Mouse (Mus musculus) stomach, postnatal 0 days (tissue): ENCODE results near the gene Rsrp1. TPM values are rescaled to one million over a fixed set of nuclear protein-coding genes. Genes with fewer than 3 reads are reported as not detected.
"Not testable (repeated sequence)": the region's sequence is repeated elsewhere in the genome, so short reads cannot be mapped to it uniquely, and the experiment has no call there.

Experiments
- ATAC-seq: fragments of 200-750 bp; cut with Nextera tagmentation; 2 replicates; pipeline ENCODE4 v1.8.0; 2017; ENCODE audit not compliant: low FRiP score, low TSS enrichment
- DNase-seq: peaks from one replicate; pipeline ENCODE4 v3.0.0-alpha.2; 2016; ENCODE audit warnings: low spot score
- H3K27ac ChIP-seq: fragments of 300-500 bp; sonication (generic); replicated peaks from 2 replicates; pipeline ENCODE4 v1.5.1; 2014; ENCODE audit warnings: mild to moderate bottlenecking, control low read depth
- H3K27me3 ChIP-seq: fragments of 300-500 bp; sonication (generic); 2 replicates; pipeline ENCODE4 v1.6.1; 2014; ENCODE audit warnings: low read length; ENCODE audit not compliant: control insufficient read depth, insufficient read depth
- H3K36me3 ChIP-seq: fragments of 300-500 bp; sonication (generic); 2 replicates; pipeline ENCODE4 v1.6.1; 2014; ENCODE audit warnings: low read length, mixed read lengths; ENCODE audit not compliant: control insufficient read depth, insufficient read depth
- H3K4me1 ChIP-seq: fragments of 300-500 bp; sonication (generic); replicated peaks from 2 replicates; pipeline ENCODE4 v1.6.1; 2014; ENCODE audit warnings: antibody characterized with exemption; ENCODE audit not compliant: control insufficient read depth, insufficient read depth
- H3K4me2 ChIP-seq: fragments of 300-500 bp; sonication (generic); replicated peaks from 2 replicates; pipeline ENCODE4 v1.6.1; 2014; ENCODE audit warnings: low read depth, mild to moderate bottlenecking, control low read depth, moderate library complexity
- H3K4me3 ChIP-seq: fragments of 300-500 bp; sonication (generic); 2 replicates; pipeline ENCODE4 v1.5.1; 2014; ENCODE audit warnings: low read depth, low read length, control low read depth
- H3K9ac ChIP-seq: fragments of 300-500 bp; sonication (generic); 2 replicates; pipeline ENCODE4 v1.6.1; 2014; ENCODE audit warnings: mild to moderate bottlenecking, low read length, control low read depth, mixed read lengths
- H3K9me3 ChIP-seq: fragments of 300-500 bp; sonication (generic); 2 replicates; pipeline ENCODE4 v1.6.1; 2016; ENCODE audit warnings: low read length; ENCODE audit not compliant: control insufficient read depth
- CTCF ChIP-seq: IDR thresholded peaks from 2 replicates; pipeline ENCODE4 v1.5.1; 2016; ENCODE audit warnings: antibody characterized with exemption, low read depth, mild to moderate bottlenecking, moderate library complexity
- EP300 ChIP-seq: optimal IDR thresholded peaks from 2 replicates; pipeline ENCODE3; 2016; ENCODE audit warnings: antibody characterized with exemption
- WGBS: fragments of 180-500 bp; shearing (Covaris S2); extraction: QIAGEN DNeasy Blood & Tissue Kit; methylation state at CpG from one replicate; pipeline ENCODE4 v1.1.7; 2014; 5-methylcytosine and 5-hydroxymethylcytosine counted together
- polyA plus RNA-seq: library from polyadenylated mRNA; unstranded; fragments of >200 nt; fragmentation: Nextera tagmentation; extraction: Ambion mirVana; gene quantifications from 2 replicates; pipeline ENCODE4 v1.2.1, GENCODE M21; 2015

The Rsrp1 gene
- polyA plus RNA-seq, 1 experiment from 2014 or later, result 283 TPM

DNA sequence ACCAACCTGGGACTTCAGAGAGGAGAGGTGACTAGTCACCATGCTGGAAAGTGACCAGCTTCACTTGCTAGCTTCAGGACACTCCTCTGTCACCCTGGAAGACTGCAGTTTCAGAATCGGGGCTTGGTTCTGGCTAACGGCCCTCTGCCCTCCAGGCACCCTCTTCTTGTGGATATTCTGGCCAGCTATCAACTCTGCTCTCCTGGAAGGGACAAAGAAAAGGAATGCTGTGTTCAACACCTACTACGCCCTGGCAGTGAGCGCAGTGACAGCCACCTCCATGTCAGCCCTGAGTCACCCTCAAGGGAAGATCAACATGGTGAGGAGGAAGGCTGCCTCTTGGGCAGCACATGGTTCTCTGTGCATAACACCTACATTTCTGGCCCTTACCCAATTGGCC is 39.0 kb upstream of the Rsrp1 start:
- WGBS, result 95% methylated on average over 4 of the region's 4 CpGs
- no peak for ATAC-seq
- Histone ChIP-seq H3K4me1 (0 out of 2 replicates have a peak, but pooled peaks cover 3% of the 10 kb centered on the region), H3K4me3 (no peak overlapping the region), H3K27ac (no peak overlapping the region), H3K9ac (no peak overlapping the region), H3K27me3 (no peaks in the 10 kb centered on the region), H3K36me3 (no peaks in the 10 kb centered on the region), H3K9me3 (no peaks in the 10 kb centered on the region), H3K4me2 (no peak overlapping the region)
- no peak for TF ChIP-seq EP300
- TF ChIP-seq CTCF, result no peak
- no peak for DNase-seq

DNA sequence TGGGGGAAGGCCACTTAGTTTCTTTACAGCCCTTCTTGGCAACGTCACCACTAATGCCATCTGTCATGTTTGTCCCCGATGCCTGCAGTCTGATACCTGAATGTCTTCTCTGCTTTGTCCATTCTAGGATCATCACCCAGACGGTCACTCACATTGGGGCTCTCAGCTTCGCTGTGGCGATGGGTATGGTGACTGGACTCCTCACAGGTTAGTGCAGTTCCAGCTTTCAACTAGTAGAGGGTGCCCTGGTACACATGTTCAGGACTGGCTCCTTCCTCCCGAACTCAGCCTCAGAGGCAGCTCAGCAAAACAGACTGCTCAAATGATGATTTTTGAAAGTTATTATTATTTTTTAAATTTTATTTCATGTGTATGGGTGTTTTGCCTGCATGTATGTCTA is 31.3 kb upstream of the Rsrp1 start:
- Histone ChIP-seq H3K4me2 (no peak overlapping the region), H3K36me3 (peaks cover 5% of the 10 kb centered on the region), H3K9ac (no peak overlapping the region), H3K27ac (no peak overlapping the region), H3K27me3 (no peaks in the 10 kb centered on the region), H3K4me1 (no peaks in the 10 kb centered on the region), H3K4me3 (no peak overlapping the region), H3K9me3 (no peaks in the 10 kb centered on the region)
- ATAC-seq, result no peak
- 78% methylated on average over 6 of the region's 6 CpGs for WGBS
- no peak; the same call in 1 of the 2 replicates for TF ChIP-seq CTCF
- TF ChIP-seq EP300, result no peak
- DNase-seq, result no peak

DNA sequence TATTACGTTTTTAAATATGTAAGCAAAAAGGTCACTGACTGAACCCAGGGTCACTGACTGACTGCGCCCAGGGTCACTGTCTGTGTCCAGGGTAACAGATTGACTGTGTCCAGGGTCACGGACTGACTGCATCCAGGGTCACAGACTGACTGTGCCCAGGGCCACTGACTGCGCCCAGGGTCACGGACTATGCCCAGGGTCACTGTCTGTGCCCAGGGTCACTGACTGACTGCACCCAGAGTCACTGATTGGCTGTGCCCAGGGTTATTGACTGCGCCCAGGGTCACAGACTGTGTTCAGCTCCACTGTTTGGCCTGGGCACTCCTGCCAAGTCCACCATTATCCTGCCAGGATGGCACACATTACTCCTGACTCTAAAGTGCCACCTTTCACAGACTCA is 26.1 kb upstream of the Rsrp1 start:
- H3K4me1 ChIP-seq, result no peaks in the 10 kb centered on the region
- H3K9me3 ChIP-seq, result no peaks in the 10 kb centered on the region
- no peak overlapping the region for H3K4me2 ChIP-seq
- WGBS, result 85% methylated on average over 6 of the region's 6 CpGs
- no peaks in the 10 kb centered on the region for H3K27me3 ChIP-seq
- H3K9ac ChIP-seq, result no peak overlapping the region
- H3K4me3 ChIP-seq, result no peak overlapping the region
- no peak overlapping the region for H3K27ac ChIP-seq
- DNase-seq (no peak), ATAC-seq (no peak; the same call in 1 of the 2 replicates)
- peaks cover 26% of the 10 kb centered on the region for H3K36me3 ChIP-seq
- TF ChIP-seq EP300 (no peak), CTCF (no peak)

DNA sequence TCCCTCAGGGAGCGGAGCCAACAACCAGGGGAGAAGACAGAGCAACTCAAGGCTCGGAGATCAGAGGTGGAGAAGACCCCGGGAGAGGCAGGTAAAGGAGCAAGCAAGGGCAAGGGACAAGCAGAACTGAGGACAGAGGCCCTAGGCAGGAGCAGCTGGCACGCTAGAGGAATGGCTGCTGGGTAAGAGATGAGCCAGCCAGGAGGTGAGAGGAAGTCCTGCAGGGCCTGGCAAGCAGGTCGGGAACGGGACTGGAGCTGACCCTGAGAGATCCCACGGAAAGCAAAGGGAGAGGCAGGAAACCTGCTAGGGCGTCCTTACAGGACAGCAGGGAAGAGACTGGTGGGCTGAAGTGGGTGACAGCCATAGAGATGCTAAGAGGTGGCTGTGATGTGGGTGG is 22.3 kb upstream of the Rsrp1 start:
- peaks cover 51% of the 10 kb centered on the region for H3K36me3 ChIP-seq
- H3K4me3 ChIP-seq, result no peak overlapping the region
- WGBS, result 94% methylated on average over 8 of the region's 8 CpGs

DNA sequence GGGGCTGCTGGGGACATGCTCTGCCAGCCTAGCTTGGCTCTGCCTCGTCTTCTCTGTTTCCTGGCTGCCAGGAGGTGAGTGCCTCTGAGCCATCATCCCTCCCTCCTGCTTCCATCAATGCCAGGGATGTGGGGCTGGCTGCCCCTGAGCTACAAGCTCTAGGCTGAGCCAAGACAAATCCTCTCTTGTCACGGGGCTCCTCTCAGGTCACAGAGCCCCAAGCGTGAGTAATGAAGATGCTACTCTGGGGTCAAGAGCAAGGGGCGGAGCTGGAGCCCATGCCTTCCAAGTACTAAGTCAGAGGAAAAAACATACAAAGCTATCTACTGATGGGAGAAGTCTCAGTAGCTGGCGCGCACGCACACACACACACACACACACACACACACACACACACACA is 20.3 kb upstream of the Rsrp1 start:
- Histone ChIP-seq H3K4me3 (no peak overlapping the region), H3K27me3 (no peaks in the 10 kb centered on the region), H3K9me3 (no peaks in the 10 kb centered on the region), H3K4me1 (no peaks in the 10 kb centered on the region), H3K36me3 (peaks cover 45% of the 10 kb centered on the region), H3K4me2 (no peak overlapping the region), H3K9ac (no peak overlapping the region), H3K27ac (no peak overlapping the region)
- WGBS, result 75% methylated on average over 7 of the region's 7 CpGs
- TF ChIP-seq EP300 (no peak), CTCF (no peak)
- ATAC-seq (no peak), DNase-seq (no peak)

More for the DNA sequence above, 22.3 kb upstream of the Rsrp1 start:
- no peak for TF ChIP-seq EP300
- TF ChIP-seq CTCF, result no peak
- Histone ChIP-seq H3K4me1 (no peaks in the 10 kb centered on the region), H3K9ac (no peak overlapping the region), H3K4me2 (no peak overlapping the region), H3K27ac (no peak overlapping the region), H3K27me3 (no peaks in the 10 kb centered on the region), H3K9me3 (no peaks in the 10 kb centered on the region)
- DNase-seq (no peak), ATAC-seq (no peak)

DNA sequence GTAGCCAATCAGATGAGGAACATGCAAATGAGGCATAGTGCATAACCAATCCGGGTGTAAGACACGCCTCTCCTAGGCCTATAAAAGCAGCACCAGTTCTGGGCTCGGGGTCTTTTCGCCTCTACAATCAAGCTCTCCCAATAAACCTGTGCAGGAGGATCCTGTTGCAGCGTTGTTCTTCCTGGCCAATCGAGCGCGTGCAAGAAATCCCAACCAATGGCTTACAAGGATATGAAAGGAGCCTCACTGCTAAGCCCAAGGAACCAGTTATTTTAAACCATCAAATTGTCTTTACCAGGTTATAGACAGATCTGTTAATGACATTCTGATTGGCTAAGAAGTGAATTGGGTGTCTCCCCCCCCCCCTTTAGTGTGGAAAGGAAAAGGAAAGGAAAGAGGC is 12.0 kb upstream of the Rsrp1 start:
- not testable (repeated sequence) for H3K27ac ChIP-seq, ATAC-seq, H3K9me3 ChIP-seq, H3K9ac ChIP-seq, H3K4me2 ChIP-seq, H3K4me3 ChIP-seq, H3K4me1 ChIP-seq, H3K27me3 ChIP-seq, DNase-seq
- 98% methylated on average over 6 of the region's 8 CpGs for WGBS
- peaks cover 14% of the 10 kb centered on the region for H3K36me3 ChIP-seq

DNA sequence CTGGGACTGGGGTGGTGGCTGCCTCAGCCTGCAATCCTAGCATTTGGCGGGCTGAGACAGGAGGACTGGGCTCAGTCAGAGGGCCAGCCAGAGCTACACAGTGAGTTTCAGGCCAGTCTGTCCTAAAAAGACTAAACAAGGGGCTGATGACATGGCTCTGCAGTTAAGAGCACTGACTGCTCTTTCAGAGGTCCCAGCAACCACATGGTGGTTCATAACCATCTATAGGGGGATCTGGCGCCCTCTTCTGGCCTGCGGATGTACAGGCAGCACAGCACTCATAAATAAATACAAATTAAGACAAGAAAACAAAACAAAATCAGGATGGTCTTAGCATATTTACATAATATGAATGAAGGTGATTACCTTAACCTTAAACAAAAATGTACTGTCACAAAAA is 10.0 kb upstream of the Rsrp1 start:
- 32% methylated on average over 3 of the region's 3 CpGs for WGBS
- Histone ChIP-seq H3K4me1 (peaks cover 3% of the 10 kb centered on the region; the same call in 1 of the 2 replicates), H3K36me3 (peaks cover 10% of the 10 kb centered on the region), H3K4me2 (peak overlapping the region; percentile 70), H3K9ac (no peak overlapping the region), H3K9me3 (no peaks in the 10 kb centered on the region), H3K27me3 (no peaks in the 10 kb centered on the region), H3K4me3 (no peak overlapping the region), H3K27ac (no peak overlapping the region)
- TF ChIP-seq EP300 (no peak), CTCF (peak; percentile 87)
- no peak for ATAC-seq
- DNase-seq, result peak; percentile 75
